Mouse (Mus musculus): ENCODE measurements at regions not wholly inside any gene's neighbourhood (a gene's known extent, or its start where the extent isn't known, plus 50 kb on each side); places are given as distances from the start of the nearest gene placed in this dataset.

GRCm38 (mm10) chr13:60511101-60511500 lies 90.6 kb upstream of the Dapk1 start:
- no peak for DNase-seq (ENCODE audit: low read depth)

- no peak for DNase-seq (ENCODE audit: low read depth)
These were observed 90.1 kb upstream of the Dapk1 start for GRCm38 (mm10) chr13:60511628-60512027.

DNA sequence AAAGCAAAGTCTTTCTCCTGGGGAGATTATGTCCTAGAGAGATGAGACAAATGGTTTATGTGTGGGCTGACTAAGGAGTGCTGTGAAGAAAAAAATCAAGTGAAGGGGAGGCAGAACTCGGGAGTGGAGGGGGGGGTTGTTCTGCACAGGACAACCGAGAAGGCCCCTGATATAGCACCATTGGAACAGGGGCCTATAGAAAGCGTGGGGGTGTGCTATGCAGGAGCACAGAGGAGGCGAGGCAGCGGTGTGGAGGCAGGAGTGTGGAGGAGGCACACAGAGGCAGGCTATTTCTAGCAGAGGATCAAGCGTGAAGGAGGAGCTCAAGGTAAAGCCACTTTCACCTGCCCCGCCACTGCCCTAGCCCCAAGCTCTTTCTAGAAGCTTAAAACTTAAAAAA lies 88.0 kb upstream of the Dapk1 start:
- DNase-seq (ENCODE audit: low read depth): no peak

- no peak for DNase-seq (ENCODE audit: low read depth)
These were observed 86.9 kb upstream of the Dapk1 start for GRCm38 (mm10) chr13:60514806-60515205.

DNA sequence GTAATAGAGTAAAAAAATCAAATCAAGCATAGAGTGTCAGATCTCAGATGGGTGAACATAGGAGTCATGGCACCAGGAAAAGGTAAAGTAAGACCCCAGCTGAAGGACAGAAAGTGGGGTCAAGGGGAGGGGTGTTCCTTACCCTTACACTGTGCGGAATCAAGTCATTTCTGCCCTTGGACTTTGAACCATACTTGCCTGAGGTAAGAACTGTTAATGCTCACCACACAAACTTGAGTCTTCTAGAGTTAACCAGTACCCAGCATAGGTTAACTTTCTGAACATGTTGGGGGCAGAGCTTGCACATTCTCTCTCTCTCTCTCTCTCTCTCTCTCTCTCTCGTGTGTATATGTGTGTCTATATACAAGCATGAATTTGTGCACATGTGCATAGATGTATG lies 83.7 kb upstream of the Dapk1 start:
- no peak for DNase-seq (ENCODE audit: low read depth)

DNA sequence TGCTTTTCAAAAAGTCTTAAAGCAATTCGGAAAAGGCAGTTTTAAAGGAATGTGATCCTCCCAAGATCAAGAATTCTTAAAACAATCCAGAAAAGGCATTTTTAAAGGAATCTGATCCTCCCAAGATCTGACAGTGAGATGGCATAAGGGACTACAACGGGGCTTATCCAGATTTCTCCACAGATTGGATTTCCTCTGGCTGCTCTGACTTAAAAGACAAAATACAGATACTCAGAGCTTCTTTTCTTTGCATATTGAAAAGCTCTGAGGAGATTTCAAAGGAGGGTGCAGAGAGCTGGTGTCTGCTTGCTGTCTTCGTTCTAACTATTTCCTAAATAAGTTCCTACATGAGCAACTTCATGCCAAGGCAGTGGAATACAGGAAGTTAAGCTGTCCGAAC lies 82.0 kb upstream of the Dapk1 start:
- no peak for DNase-seq (ENCODE audit: low read depth)

GRCm38 (mm10) chr13:60522719-60523450 lies 78.9 kb upstream of the Dapk1 start:
- DNase-seq (ENCODE audit: low read depth): no peak

DNA sequence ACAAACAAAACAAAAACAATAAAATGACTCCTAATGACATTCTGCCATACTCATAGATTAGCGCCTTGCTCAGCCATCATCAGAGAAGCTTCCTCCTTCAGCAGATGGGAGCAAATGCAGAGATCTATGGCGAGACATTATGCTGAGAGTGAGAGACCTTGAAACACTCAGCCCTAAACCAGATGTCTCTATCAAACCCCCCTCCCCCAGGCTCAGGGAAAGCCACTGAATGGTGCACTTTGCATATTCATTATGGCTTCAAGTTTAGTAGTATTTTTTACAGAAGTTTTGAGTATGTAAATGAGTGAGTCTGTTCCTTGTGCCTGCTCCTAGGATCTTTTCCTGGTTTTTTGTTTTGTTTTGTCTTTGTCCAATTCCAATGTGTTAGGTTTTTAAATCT lies 73.9 kb upstream of the Dapk1 start:
- DNase-seq (ENCODE audit: low read depth): no peak

DNA sequence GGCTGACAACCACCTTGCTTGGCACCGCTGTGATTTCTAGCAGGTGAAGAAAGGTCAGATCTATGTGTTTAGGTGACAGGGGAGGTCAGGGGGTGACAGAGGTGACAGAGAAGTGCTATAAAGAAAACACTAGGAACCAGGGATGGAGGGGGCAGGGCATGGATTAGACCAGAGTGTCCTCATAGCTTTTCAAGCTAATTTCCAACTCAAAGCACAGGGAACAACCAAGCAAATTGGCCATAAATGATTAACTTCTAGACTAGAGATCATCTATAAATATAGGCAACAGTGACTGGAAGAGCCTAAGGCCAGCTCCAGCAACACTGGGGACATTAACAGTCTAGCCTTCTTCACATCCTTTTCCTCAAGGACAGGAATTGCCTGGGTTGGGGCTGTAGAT lies 72.9 kb upstream of the Dapk1 start:
- DNase-seq (ENCODE audit: low read depth): no peak

DNA sequence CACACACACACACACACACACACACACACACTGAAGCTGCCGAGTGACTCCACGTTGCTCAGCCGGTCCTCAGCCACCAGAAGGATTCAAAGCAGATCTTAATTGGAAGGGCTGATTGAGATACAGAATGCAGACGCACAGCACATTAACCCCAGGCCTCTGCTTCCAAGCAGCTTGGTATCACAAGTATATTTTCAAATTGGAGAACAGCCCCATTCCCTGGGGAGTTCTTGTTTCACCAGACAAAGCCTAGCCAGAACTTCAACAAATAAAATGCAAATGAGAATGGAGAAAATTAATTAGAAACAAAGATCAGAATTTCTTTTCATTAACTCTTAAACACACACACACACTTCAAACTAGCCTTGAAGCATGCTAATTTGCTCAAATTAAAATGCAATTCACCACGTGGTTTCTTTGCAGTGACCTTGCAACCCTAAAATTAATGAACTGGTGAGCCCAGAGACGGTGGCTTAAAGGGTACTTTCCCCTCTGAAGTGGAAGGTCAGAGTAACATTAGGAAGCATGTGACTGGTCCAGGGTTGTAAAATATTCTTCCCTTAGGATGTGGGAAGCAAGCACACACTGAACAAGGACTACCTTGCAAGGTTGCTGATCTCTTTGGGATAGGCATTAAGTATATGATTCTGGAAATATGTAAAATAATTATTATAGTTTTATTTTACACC lies 72.2 kb upstream of the Dapk1 start:
- no peak for DNase-seq (ENCODE audit: low read depth)

- DNase-seq (ENCODE audit: low read depth): no peak
These were observed 67.8 kb upstream of the Dapk1 start for GRCm38 (mm10) chr13:60533871-60534427.

DNA sequence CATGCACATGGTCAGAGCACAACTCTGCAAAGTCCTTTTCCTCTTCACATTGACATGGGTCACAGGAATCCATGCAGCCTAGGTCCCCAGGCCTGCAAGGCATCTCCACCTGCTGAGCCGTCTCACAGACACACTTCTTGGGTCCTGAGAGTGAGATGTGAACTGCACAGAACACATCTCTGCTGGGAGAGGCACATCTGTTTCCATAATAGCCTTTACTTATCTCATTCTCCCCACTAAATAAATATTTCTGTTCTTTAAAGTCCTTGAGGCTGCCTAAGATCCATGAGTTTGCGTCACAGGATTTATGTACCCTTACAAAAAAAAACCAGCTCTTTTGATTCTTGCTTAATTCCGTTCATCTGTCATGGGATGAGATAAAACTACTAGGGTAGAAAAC lies 67.2 kb upstream of the Dapk1 start:
- no peak for DNase-seq (ENCODE audit: low read depth)

- no peak for DNase-seq (ENCODE audit: low read depth)
These were observed 66.7 kb upstream of the Dapk1 start for GRCm38 (mm10) chr13:60535045-60535444.

DNA sequence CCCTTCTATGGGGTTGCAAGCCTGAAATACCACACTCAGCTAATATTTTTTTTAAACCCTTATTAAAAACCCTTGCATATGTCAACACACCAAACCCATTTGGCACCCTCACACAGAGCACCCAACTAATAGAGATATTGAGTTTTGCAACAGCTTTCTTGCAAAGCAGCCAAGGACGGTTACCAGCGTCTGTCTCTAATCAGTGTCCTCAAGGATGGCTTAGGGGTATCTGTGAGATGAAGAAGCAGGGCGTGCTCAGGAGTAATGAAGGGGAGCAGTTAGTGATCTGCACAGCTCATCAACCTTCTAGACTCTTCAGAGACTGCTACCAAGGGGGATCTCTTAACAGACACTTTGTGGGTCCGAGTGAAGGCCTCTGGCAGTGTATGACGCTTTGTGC lies 65.0 kb upstream of the Dapk1 start:
- DNase-seq (ENCODE audit: low read depth): no peak

GRCm38 (mm10) chr13:60538110-60538509 lies 63.6 kb upstream of the Dapk1 start:
- no peak for DNase-seq (ENCODE audit: low read depth)

DNA sequence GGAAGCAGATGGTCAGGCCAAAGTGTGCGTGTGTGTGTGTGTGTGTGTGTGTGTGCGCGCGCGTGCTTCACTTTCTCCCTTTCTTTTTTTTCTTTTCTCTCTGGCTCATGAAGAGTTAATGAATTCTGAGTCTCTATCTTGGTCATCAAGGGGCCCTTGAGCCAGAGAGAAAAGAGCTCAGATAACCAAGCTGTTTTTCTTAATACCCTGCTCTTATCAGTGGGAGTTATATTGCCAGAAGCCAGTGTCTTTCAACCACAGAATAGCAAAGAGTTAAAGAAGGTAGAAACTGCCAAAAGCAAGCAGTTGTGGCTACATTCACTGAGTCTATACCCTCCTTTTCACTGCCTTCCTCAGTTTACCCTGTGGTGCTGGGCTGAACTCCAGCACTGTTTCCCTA lies 60.6 kb upstream of the Dapk1 start:
- DNase-seq (ENCODE audit: low read depth): no peak

DNA sequence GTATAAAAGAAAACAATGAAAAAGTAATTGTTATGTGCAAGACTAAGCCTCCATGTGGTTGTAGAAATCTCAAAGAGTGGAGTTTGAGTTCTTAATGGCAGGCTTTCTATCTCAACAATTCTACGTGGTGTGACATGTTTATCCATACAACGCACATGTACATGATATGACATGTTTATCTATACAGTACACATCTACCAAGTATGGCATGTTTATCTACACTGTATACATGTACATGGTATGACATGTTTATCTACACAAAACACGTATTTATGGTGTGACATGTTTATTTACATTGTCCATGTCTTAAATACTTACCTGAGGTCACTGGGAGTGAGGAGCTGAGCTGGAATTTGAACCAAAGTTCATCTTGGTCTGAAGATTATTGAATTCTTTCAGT lies 57.4 kb upstream of the Dapk1 start:
- no peak for DNase-seq (ENCODE audit: low read depth)

DNA sequence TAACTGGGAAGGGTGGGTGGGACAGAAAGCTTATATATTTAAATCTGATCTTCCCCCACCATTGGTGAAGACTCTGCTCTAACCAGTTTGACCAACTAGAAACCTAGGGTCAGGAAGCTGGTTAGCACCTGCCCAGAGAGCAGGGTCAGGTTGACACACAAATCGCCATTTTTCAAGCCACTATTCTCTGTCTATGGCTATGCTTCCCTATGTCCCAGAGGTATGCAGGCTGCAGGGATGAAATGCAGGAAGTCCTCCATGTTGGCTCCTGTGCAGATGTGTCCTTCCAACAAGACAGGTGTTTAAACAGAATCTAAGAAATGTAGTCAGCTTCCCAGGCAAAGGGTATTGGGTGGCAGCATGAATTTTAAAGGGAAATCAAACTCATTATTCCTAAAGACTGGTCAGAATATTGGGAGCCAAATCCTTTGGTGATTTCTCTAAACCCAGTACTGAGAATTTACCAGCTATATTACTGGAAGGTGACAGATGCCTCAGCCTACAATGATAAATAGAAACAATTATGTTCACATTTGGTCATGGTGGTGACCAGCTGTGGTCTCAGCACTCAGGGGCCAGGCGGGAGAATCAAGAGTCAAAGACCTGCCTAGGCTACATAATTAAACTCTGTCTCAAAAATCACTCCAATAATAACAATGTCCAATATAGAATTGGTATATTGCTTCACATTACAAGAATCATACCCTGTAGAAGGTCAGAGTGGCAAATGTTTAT lies 55.6 kb upstream of the Dapk1 start:
- no peak for DNase-seq (ENCODE audit: low read depth)

Data from NIH3T3 (cell line).